Mouse (Mus musculus): ENCODE results near the gene B3galt5.

- TF ChIP-seq CTCF (IDR thresholded peaks at IDR 0.05) = peak; percentile 51
- TF ChIP-seq EP300 (IDR thresholded peaks at IDR 0.05) = peak; percentile 78
These were observed 125.9 kb downstream of the B3galt5 start for GRCm38 (mm10) chr16:96361305-96362124.

Measured in lung, postnatal 0 days (tissue).